Mouse (Mus musculus) stomach, postnatal 0 days (tissue): Measurements from ENCODE around the gene Catsperg1.
"Not testable (repeated sequence)": the region's sequence is repeated elsewhere in the genome, so short reads cannot be mapped to it uniquely, and the experiment has no call there.

Experiments
- CTCF ChIP-seq: IDR thresholded peaks from 2 replicates; pipeline ENCODE4 v1.5.1; 2016; ENCODE audit warnings: antibody characterized with exemption, low read depth, mild to moderate bottlenecking, moderate library complexity
- EP300 ChIP-seq: optimal IDR thresholded peaks from 2 replicates; pipeline ENCODE3; 2016; ENCODE audit warnings: antibody characterized with exemption

GRCm38 (mm10) chr7:29194230-29194629 is 19.6 kb downstream of the Catsperg1 start:
- TF ChIP-seq EP300, CTCF: not testable (repeated sequence)
